Mouse (Mus musculus) MEL (cell line): ENCODE results near the gene Ppfia3.

Source experiments
- CTCF ChIP-seq, 3 experiments: IDR thresholded peaks in 2 of 3; conservative IDR thresholded peaks in 1 of 3; 2 replicates each; pipeline ENCODE4 v1.5.1; 2011 to 2012; ENCODE audit warnings: low read length in 3 of 3, low read depth in 2 of 3, mild to moderate bottlenecking in 2 of 3, improper control_type of control experiment in 1 of 3, inconsistent platforms in 1 of 3, mixed read lengths in 1 of 3, moderate library complexity in 1 of 3; ENCODE audit not compliant: control insufficient read depth in 1 of 3, insufficient read depth in 1 of 3, poor library complexity in 1 of 3, severe bottlenecking in 1 of 3
- ELF1 ChIP-seq: IDR thresholded peaks from 2 replicates; pipeline ENCODE4 v1.6.1; 2014; ENCODE audit warnings: low read depth, mild to moderate bottlenecking, inconsistent platforms, low read length, improper control_type of control experiment, moderate library complexity
- GATA1 ChIP-seq: IDR thresholded peaks from 2 replicates; pipeline ENCODE4 v1.6.1; 2011; ENCODE audit warnings: low read depth, low read length, improper control_type of control experiment
- NRF1 ChIP-seq: IDR thresholded peaks from 2 replicates; pipeline ENCODE4 v1.6.1; 2014; ENCODE audit warnings: low read depth, mild to moderate bottlenecking, inconsistent platforms, low read length, improper control_type of control experiment, moderate library complexity; ENCODE audit not compliant: poor library complexity, insufficient read depth, severe bottlenecking
- POLR2A ChIP-seq, 2 experiments: IDR thresholded peaks; 2 replicates each; pipeline ENCODE4 v1.6.1; 2011 to 2012; ENCODE audit warnings: low read length in 2 of 2, mild to moderate bottlenecking in 2 of 2, control low read depth in 1 of 2, improper control_type of control experiment in 1 of 2, low read depth in 1 of 2, moderate library complexity in 1 of 2; ENCODE audit not compliant: control insufficient read depth in 1 of 2, insufficient read depth in 1 of 2, poor library complexity in 1 of 2
- USF1 ChIP-seq: IDR thresholded peaks from 2 replicates; pipeline ENCODE4 v1.6.1; 2014; ENCODE audit warnings: low read depth, mild to moderate bottlenecking, inconsistent platforms, low read length, improper control_type of control experiment, moderate library complexity
- USF2 ChIP-seq, 2 experiments: IDR thresholded peaks; 2 replicates each; pipeline ENCODE4 v1.6.1; 2011 to 2012; ENCODE audit warnings: improper control_type of control experiment in 2 of 2, low read length in 2 of 2, borderline replicate concordance in 1 of 2, inconsistent platforms in 1 of 2, low read depth in 1 of 2, mild to moderate bottlenecking in 1 of 2; ENCODE audit not compliant: insufficient read depth in 1 of 2

DNA sequence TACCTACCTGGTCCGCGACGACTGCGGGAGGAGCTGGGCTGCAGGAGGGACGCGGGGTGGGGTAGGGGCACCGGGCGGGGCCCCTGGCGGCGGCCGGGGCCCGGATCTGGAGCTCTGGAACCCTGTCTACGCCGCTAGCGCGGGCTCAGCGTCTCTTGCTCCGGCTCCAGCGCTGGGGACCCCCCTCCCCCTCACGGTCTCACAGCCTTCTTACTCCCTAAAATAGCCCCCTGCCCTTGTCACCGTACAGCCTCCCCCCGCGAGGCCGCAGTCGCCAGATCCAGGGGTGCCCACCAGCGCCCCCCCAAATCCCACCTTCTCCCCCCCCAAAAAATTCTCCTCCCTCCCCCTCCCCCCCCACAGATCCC, at the start of gene Ppfia3:
- TF ChIP-seq GATA1 (no peak), CTCF (IDR thresholded peaks at IDR 0.05 in 2 of 3, conservative IDR thresholded peaks at IDR 0.05 in 1 of 3; ENCODE audit: control insufficient read depth in 1 of 3, insufficient read depth in 1 of 3, low read depth in 2 of 3, low read length in 3 of 3, poor library complexity in 1 of 3, severe bottlenecking in 1 of 3) (no peak), ELF1 (no peak), USF2 (IDR thresholded peaks at IDR 0.05; ENCODE audit: borderline replicate concordance in 1 of 2, insufficient read depth in 1 of 2, low read depth in 1 of 2, low read length in 2 of 2) (no peak), USF1 (no peak), NRF1 (no peak), POLR2A (IDR thresholded peaks at IDR 0.05; ENCODE audit: control insufficient read depth in 1 of 2, insufficient read depth in 1 of 2, low read depth in 1 of 2, low read length in 2 of 2, poor library complexity in 1 of 2) (no peak)
